Mouse (Mus musculus) embryonic facial prominence, embryonic 11.5 days (tissue): ENCODE data around the gene Rpl9. TPM values are rescaled to one million over a fixed set of nuclear protein-coding genes. Genes with fewer than 3 reads are reported as not detected.

Source experiments
- ATAC-seq: fragments of 200-750 bp; cut with Nextera tagmentation; replicated peaks from 2 replicates; pipeline ENCODE4 v1.8.0; 2017; ENCODE audit warnings: low read depth; ENCODE audit not compliant: insufficient number of reproducible peaks, low FRiP score, low TSS enrichment
- DNase-seq: peaks from one replicate; pipeline ENCODE4 v3.0.0-alpha.2; 2015; ENCODE audit warnings: low spot score
- H3K27ac ChIP-seq: fragments of 300-500 bp; sonication (generic); replicated peaks from 2 replicates; pipeline ENCODE4 v1.5.1; 2014; ENCODE audit warnings: mild to moderate bottlenecking, low read depth, low read length, control low read depth
- H3K27me3 ChIP-seq: fragments of 300-500 bp; sonication (generic); 2 replicates; pipeline ENCODE4 v1.6.1; 2014; ENCODE audit warnings: mild to moderate bottlenecking, low read length, moderate library complexity, mixed read lengths; ENCODE audit not compliant: control insufficient read depth, insufficient read depth
- H3K36me3 ChIP-seq: fragments of 300-500 bp; sonication (generic); replicated peaks from 2 replicates; pipeline ENCODE4 v1.6.1; 2014; ENCODE audit warnings: low read depth, mild to moderate bottlenecking, low read length, moderate library complexity, mixed read lengths; ENCODE audit not compliant: control insufficient read depth, insufficient read depth
- H3K4me1 ChIP-seq: fragments of 300-500 bp; sonication (generic); 2 replicates; pipeline ENCODE4 v1.6.1; 2014; ENCODE audit warnings: low read length, mixed read lengths; ENCODE audit not compliant: control insufficient read depth, insufficient read depth
- H3K4me2 ChIP-seq: fragments of 300-500 bp; sonication (generic); 2 replicates; pipeline ENCODE4 v1.6.1; 2014; ENCODE audit warnings: low read depth, mild to moderate bottlenecking, control low read depth, low read length, moderate library complexity
- H3K4me3 ChIP-seq: fragments of 300-500 bp; sonication (generic); 2 replicates; pipeline ENCODE4 v1.5.1; 2014; ENCODE audit warnings: low read depth, low read length, control low read depth
- H3K9ac ChIP-seq: fragments of 300-500 bp; sonication (generic); replicated peaks from 2 replicates; pipeline ENCODE4 v1.6.1; 2014; ENCODE audit warnings: mild to moderate bottlenecking, control low read depth, low read length
- H3K9me3 ChIP-seq: fragments of 300-500 bp; sonication (generic); replicated peaks from 2 replicates; pipeline ENCODE4 v1.6.1; 2016; ENCODE audit warnings: mild to moderate bottlenecking, low read length, inconsistent platforms, mixed read lengths; ENCODE audit not compliant: control insufficient read depth
- WGBS: fragments of 180-500 bp; shearing (Covaris S2); extraction: QIAGEN DNeasy Blood & Tissue Kit; methylation state at CpG from one replicate; pipeline ENCODE4 v1.1.7; 2014; 5-methylcytosine and 5-hydroxymethylcytosine counted together
- polyA plus RNA-seq: library from polyadenylated mRNA; unstranded; fragments of >200 nt; fragmentation: Nextera tagmentation; extraction: Ambion mirVana; gene quantifications from 2 replicates; pipeline ENCODE4 v1.2.1, GENCODE M21; 2014

The Rpl9 gene
- polyA plus RNA-seq, 1 experiment from 2014 or later: 1,036 TPM

DNA sequence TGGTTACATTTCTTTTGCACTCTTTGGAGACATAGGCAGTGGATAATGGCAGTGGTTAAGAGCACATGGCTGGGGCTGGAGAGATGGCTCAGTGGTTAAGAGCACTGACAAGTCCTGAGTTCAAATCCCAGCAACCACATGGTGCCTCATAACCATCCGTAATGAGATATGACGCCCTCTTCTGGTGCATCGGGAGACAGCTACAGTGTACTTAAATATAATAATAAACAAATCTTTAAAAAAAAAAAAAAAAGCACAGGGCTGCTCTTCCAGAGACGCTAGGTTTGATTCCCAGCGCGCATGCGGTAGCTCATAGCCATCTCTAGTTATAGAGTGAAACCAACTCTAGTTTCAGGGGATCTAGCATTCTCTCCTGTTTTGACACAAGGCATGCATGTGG, 3.2 kb upstream of the Rpl9 start:
- DNase-seq (no peak), ATAC-seq (no peak)
- no peaks in the 10 kb centered on the region for H3K36me3 ChIP-seq
- no peak overlapping the region for H3K4me2 ChIP-seq
- H3K9me3 ChIP-seq: no peaks in the 10 kb centered on the region
- H3K27ac ChIP-seq: no peak overlapping the region
- no peak overlapping the region for H3K4me3 ChIP-seq
- H3K4me1 ChIP-seq: no peaks in the 10 kb centered on the region
- H3K27me3 ChIP-seq: no peaks in the 10 kb centered on the region
- no peak overlapping the region for H3K9ac ChIP-seq
- 94% methylated on average over 7 of the region's 7 CpGs for WGBS

DNA sequence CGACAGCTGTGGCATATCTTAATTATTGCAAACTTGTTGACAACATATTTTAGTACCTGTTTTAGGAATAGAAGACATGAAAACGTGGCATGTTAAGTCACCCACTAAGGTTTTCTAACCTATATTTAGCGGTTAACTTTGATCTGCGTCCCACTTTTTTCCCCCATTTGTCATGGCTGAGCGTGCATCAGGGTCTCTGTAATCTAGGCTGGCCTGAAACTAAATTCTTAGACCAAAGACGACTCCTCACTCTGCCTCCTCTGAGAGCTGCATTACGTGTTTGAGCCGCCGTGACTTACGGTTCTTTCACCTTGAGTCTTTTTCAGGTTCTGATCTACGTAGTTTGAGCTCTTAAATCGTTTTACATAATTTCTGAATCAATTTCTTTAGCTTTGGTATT, 509 bp upstream of the Rpl9 start:
- WGBS: 2% methylated on average over 12 of the region's 12 CpGs
- Histone ChIP-seq H3K27me3 (no peaks in the 10 kb centered on the region), H3K4me3 (peak overlapping the region; percentile 91), H3K4me2 (peak overlapping the region; percentile 72), H3K27ac (0 out of 2 replicates have a peak overlapping the region, but pooled peaks have one; percentile 28), H3K4me1 (no peaks in the 10 kb centered on the region), H3K9ac (peak overlapping the region; percentile 70), H3K9me3 (no peaks in the 10 kb centered on the region), H3K36me3 (peaks cover 2% of the 10 kb centered on the region; the same call in 1 of the 2 replicates)
- DNase-seq (peak; percentile 71), ATAC-seq (no peak; the same call in 1 of the 2 replicates)

GRCm38 (mm10) chr5:65387008-65387867, 4.0 kb downstream of the Rpl9 start:
- no peaks in the 10 kb centered on the region for H3K9me3 ChIP-seq
- H3K4me3 ChIP-seq: no peak overlapping the region
- ATAC-seq (no peak), DNase-seq (no peak)
- WGBS: 78% methylated on average over 6 of the region's 6 CpGs
- H3K4me2 ChIP-seq: no peak overlapping the region
- H3K9ac ChIP-seq: no peak overlapping the region
- no peaks in the 10 kb centered on the region for H3K4me1 ChIP-seq
- no peak overlapping the region for H3K27ac ChIP-seq
- H3K27me3 ChIP-seq: no peaks in the 10 kb centered on the region
- H3K36me3 ChIP-seq: peaks cover 2% of the 10 kb centered on the region; the same call in 1 of the 2 replicates

DNA sequence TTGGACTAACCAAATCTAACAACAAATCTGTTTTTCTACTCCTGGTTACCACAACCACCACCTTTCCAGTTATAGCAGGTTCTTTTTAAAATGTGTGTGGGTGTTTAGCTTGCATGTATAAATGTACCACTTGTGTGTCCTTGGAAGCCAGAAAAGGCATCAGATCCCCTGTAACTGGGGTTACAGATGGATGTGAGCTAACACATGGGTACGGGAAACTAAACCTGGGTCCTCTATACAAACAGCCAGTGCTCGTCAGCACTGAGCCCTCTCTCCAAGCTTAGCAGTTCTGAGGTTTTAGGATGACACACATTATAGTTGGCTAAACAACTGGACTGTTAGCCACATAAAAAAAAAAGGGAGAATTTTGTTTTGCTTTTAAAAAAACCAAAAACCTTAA, 5.5 kb downstream of the Rpl9 start:
- no peak overlapping the region for H3K9ac ChIP-seq
- no peak overlapping the region for H3K27ac ChIP-seq
- ATAC-seq (no peak), DNase-seq (no peak)
- H3K9me3 ChIP-seq: no peaks in the 10 kb centered on the region
- no peaks in the 10 kb centered on the region for H3K4me1 ChIP-seq
- H3K4me2 ChIP-seq: no peak overlapping the region
- peaks cover 2% of the 10 kb centered on the region; the same call in 1 of the 2 replicates for H3K36me3 ChIP-seq
- no peaks in the 10 kb centered on the region for H3K27me3 ChIP-seq
- H3K4me3 ChIP-seq: no peak overlapping the region
- 69% methylated on average over 2 of the region's 2 CpGs for WGBS

DNA sequence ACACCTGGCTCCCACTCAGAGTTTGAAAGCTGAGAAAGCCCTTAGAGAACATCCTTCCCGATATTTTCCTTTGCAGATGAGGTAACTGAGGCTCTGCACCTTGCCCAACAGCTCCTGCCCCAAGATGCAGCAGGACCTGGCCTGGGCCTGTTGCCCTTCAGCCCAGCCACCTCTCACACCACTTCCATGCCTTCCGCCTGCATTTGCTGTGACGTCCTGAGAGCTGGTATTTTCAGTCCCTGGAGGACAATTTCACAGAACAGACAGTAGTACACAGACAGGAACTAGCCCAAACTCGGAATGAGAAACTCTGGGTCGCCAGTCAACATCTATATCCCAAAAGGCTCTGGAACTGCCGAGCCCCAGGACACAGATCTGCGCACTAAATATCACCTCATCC, 16.5 kb downstream of the Rpl9 start:
- H3K9ac ChIP-seq: no peak overlapping the region
- WGBS: 80% methylated on average over 7 of the region's 7 CpGs

DNA sequence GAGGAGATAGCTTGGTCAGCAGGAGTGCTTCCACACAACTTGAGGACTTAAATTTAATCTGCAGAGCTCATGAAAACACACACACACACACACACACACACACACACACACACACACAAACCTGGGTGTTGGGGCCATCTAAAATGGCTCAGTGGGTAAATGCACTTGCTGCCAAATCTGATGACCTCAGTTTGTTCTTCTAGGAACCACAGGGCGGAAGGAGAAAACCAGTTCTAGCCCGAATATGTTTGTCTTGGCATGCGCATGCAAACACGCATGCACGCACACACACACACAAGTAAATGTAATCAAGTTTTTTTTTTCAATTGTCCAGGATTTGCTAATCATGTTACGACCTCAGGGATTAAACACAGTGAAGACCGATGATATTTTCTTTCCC, 19.7 kb downstream of the Rpl9 start:
- Histone ChIP-seq H3K27ac (no peak overlapping the region), H3K27me3 (no peaks in the 10 kb centered on the region), H3K4me2 (no peak overlapping the region), H3K36me3 (no peaks in the 10 kb centered on the region), H3K4me1 (no peaks in the 10 kb centered on the region), H3K9ac (no peak overlapping the region), H3K9me3 (no peaks in the 10 kb centered on the region), H3K4me3 (no peak overlapping the region)
- DNase-seq (no peak), ATAC-seq (no peak)
- 91% methylated on average over 7 of the region's 7 CpGs for WGBS

More for the DNA sequence above, 16.5 kb downstream of the Rpl9 start:
- no peak overlapping the region for H3K27ac ChIP-seq
- H3K9me3 ChIP-seq: no peaks in the 10 kb centered on the region
- no peak for DNase-seq
- H3K4me1 ChIP-seq: no peaks in the 10 kb centered on the region
- H3K4me3 ChIP-seq: no peak overlapping the region
- no peak for ATAC-seq
- H3K36me3 ChIP-seq: no peaks in the 10 kb centered on the region
- H3K27me3 ChIP-seq: no peaks in the 10 kb centered on the region
- no peak overlapping the region for H3K4me2 ChIP-seq

- Histone ChIP-seq H3K27me3 (no peaks in the 10 kb centered on the region), H3K4me2 (no peak overlapping the region), H3K9me3 (no peaks in the 10 kb centered on the region), H3K9ac (no peak overlapping the region), H3K36me3 (no peaks in the 10 kb centered on the region), H3K4me1 (no peaks in the 10 kb centered on the region), H3K27ac (no peak overlapping the region), H3K4me3 (no peak overlapping the region)
- DNase-seq (no peak), ATAC-seq (no peak)
- WGBS: 89% methylated on average over 11 of the region's 11 CpGs
Measured at GRCm38 (mm10) chr5:65367837-65368236, 23.4 kb downstream of the Rpl9 start.

DNA sequence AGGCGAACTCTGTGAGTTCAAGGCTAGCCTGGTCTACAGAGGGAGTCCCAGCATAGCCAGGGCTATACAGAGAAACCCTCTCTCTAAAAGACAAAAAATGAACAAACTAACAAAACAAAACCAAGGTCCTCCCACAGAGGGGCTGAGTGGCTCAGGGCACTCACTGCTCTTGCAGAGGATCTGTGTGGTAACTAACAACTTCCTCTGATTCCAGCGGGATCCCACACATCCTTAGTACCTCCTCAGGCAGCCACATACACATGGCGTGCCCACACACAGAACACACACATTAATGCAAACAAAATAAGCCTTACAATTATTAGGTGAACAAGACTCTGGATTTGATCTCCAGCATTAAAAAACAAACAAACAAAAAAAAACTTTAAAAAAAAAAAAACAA, 33.5 kb downstream of the Rpl9 start:
- ATAC-seq (no peak), DNase-seq (no peak)
- Histone ChIP-seq H3K27me3 (no peaks in the 10 kb centered on the region), H3K9me3 (no peaks in the 10 kb centered on the region), H3K4me2 (no peak overlapping the region), H3K36me3 (no peaks in the 10 kb centered on the region), H3K9ac (no peak overlapping the region), H3K27ac (no peak overlapping the region), H3K4me1 (no peaks in the 10 kb centered on the region), H3K4me3 (no peak overlapping the region)
- 87% methylated on average over 3 of the region's 3 CpGs for WGBS
